Mouse (Mus musculus): ENCODE measurements around the gene Amy1. TPM values are rescaled to one million over a fixed set of nuclear protein-coding genes. Genes with fewer than 3 reads are reported as not detected.

Amy1 gene
- 9.2 TPM for polyA plus RNA-seq (2014; fragmentation: Illumina TruSeq; extraction: RNeasy Lipid Tissue Mini Kit (QIAGEN cat#74804); ENCODE audit: insufficient read depth, low read depth, low replicate concordance)

DNA sequence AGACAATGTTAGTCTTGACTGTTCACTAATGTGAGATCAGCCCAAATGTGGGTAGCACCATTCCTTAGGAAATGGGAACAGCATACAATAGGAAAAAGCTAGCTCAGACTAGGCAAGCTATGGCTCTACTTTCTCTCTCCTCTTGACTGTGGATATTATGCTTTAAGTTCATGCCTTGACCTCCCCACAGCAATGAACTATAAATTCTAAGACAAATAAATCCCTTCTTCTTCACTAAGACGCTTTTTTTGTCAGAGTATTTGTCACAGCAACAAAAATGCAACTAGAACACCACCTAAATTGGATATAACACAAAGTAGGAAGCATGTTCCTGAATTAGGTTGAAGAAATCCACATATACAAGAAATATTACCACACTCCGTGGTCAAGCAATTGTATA lies at the start of gene Amy1:
Amy1 (minus strand) TSS at position 101 of the 400 bp plus-strand sequence.

DNA sequence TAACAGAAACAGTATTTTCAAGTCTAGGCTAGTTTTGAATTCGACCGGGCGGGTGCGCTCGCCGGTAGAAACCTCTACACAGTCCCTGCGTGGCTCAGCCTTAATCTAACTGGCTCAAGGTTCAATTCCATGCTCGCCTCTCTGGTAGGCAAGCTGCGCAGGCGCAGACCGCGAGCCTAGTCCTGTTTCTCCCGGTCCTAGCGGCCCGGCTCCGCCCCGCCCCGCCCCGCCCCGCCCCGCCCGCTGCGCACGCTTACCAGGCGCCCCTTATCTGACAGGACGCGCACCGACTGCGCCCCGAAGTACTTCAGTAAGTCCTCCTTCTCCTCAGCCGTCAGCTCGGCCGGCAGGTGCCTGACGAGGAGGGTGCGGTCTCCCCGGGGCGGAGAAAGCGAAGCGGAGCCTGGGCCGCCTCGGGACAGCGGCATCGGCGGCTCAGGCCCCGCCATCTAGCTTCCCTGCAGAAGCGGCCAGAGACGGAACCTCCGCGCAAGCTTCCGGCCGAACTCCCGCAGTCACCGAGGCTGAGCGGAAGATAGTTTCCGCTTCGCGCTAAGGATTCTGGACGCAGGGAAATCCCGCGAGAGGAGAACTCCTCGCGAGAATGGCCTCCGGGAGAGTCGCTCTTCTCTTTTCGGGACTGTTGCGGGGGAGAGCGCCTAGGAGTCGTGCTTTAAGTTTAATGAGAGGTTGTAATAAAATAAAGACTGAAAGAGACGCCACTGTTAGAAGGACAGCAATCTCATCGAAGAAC lies 23.3 kb upstream of the Amy1 start, which contains the start of gene Rnpc3:
Rnpc3 (minus strand) TSS at position 544 of the 754 bp plus-strand sequence.

DNA sequence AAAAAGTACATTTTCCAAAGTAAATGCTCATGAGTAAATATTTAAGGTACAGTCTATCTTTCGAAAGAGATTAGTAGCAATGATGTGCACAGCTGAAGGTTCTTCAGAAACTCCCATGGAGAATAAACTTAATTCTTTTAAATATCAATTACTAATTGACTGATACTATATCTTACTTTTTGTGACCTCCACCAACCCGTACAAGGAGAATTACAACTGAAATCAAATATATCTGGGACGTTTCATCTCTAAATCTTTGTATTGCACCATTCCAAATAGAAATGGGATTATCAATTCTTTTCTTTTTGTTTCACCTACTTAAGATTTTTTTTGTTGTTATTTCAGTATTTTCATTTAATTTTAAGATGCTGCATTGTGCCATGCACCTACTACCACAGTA lies 74.2 kb downstream of the Amy1 start, which contains the start of gene Amy2a1:
Amy2a1 (minus strand) TSS at position 101 of the 400 bp plus-strand sequence.

Other genes with a start within 250 kb of the Amy1 start
- gene Amy2a1, start 74.3 kb downstream of the Amy1 start, polyA plus RNA-seq (2014; fragmentation: Illumina TruSeq; extraction: RNeasy Lipid Tissue Mini Kit (QIAGEN cat#74804); ENCODE audit: insufficient read depth, low read depth, low replicate concordance), result not detected
- gene Rnpc3, start 23.4 kb upstream of the Amy1 start, polyA plus RNA-seq (2014; fragmentation: Illumina TruSeq; extraction: RNeasy Lipid Tissue Mini Kit (QIAGEN cat#74804); ENCODE audit: insufficient read depth, low read depth, low replicate concordance), result 9.1 TPM